Mouse (Mus musculus) olfactory bulb, adult 2 months (tissue): ENCODE results near the gene Sptbn1. TPM values are rescaled to one million over a fixed set of nuclear protein-coding genes. Genes with fewer than 3 reads are reported as not detected.

Source experiments
- H3K27ac ChIP-seq: fragments of 200-500 bp; 2 replicates; pipeline ENCODE4 v1.5.1; 2012; ENCODE audit warnings: low read depth, low read length; ENCODE audit not compliant: insufficient read depth
- H3K4me1 ChIP-seq: fragments of 200-500 bp; 2 replicates; pipeline ENCODE4 v1.6.1; 2012; ENCODE audit warnings: low read length; ENCODE audit not compliant: control insufficient read depth, insufficient read depth
- H3K4me3 ChIP-seq: fragments of 200-500 bp; 2 replicates; pipeline ENCODE4 v1.5.1; 2012; ENCODE audit warnings: mild to moderate bottlenecking, low read depth, low read length, moderate library complexity; ENCODE audit not compliant: insufficient read depth
- CTCF ChIP-seq: fragments of 200-500 bp; IDR thresholded peaks from 2 replicates; pipeline ENCODE4 v1.5.1; 2012; ENCODE audit warnings: low read depth, mild to moderate bottlenecking, low read length, moderate library complexity; ENCODE audit not compliant: insufficient read depth
- POLR2A ChIP-seq: fragments of 200-500 bp; IDR thresholded peaks from 2 replicates; pipeline ENCODE4 v1.6.1; 2012; ENCODE audit warnings: mild to moderate bottlenecking, low read depth, low read length, moderate library complexity; ENCODE audit not compliant: insufficient read depth
- WGBS: fragments of 180-500 bp; shearing (Covaris S2); methylation state at CpG from one replicate; pipeline ENCODE4 v1.1.7; 2018; 5-methylcytosine and 5-hydroxymethylcytosine counted together
- polyA plus RNA-seq: library from polyadenylated mRNA; stranded (reverse); fragments of >200 nt; gene quantifications from 2 replicates; pipeline ENCODE4 v1.2.4, GENCODE M21; 2012; ENCODE audit warnings: low replicate concordance; ENCODE audit not compliant: missing spikeins, insufficient read depth, insufficient read length

The Sptbn1 gene
- polyA plus RNA-seq, 1 experiment: 195 TPM

DNA sequence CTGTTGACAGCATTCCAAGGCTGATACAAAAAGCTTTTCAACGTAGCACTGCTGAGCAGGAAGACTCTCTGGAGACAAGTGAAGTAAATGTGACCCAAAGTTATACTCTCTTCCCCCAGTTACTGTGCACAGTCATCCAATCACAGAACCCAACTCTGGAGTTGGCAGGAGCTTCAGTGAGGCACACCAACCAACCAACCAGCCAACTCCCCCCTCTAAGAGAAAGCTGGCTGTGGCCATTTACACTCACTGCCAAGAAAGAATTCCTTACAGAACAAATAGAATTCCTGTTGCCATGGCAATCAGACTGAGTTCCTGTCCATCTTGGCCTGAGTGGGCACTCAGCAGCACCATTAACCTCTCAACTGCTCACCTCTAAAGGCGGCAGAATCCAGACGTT is 24.4 kb downstream of the Sptbn1 start:
- Histone ChIP-seq H3K4me3 (no peak overlapping the region), H3K4me1 (peaks cover 8% of the 10 kb centered on the region), H3K27ac (no peak overlapping the region)
- WGBS: 21% methylated on average over 3 of the region's 3 CpGs
- TF ChIP-seq POLR2A (no peak), CTCF (no peak)

DNA sequence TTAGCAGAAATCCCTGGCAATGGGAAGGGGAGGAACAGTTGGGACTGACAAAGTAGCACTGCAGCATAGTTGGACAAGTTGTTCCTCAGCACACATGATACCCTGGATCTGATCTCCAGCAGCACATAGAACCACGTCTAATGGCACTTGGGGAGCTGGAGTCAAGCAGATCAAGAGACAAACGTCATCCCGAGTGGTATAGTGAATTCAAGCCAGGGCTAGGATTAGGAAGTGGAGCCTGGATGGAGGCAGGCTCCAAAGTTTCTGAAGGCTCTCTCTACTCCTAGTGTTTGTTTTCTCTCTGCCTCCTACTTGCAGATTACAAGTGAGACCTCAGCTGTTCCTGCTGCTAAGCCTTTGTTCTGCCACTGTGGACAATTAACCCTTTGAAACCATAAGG is 27.1 kb downstream of the Sptbn1 start:
- no peak overlapping the region for H3K27ac ChIP-seq
- WGBS: 26% methylated on average over 3 of the region's 3 CpGs
- no peak for TF ChIP-seq CTCF
- no peak for TF ChIP-seq POLR2A
- H3K4me1 ChIP-seq: peaks cover 9% of the 10 kb centered on the region
- no peak overlapping the region for H3K4me3 ChIP-seq

DNA sequence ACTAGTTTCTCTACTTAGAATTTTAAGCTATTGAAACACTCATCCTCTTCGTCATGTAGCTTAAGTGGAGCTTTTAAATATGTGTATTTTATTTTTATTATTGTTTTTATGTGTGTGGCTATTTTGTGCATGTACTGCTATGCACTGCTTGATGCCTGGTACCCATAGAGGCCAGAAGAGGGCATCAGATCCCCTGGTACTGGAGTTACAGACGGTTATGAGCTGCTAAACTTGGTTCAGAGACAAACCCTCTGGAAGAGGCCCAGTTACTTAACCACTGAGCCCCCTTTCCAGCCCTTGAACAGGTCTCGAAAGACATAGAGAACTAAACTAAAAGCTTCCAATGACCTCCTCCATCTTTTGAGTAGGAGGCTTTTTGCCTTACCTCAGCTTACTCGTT is 30.0 kb downstream of the Sptbn1 start:
- TF ChIP-seq CTCF: no peak
- no peak for TF ChIP-seq POLR2A
- Histone ChIP-seq H3K4me1 (peaks cover 12% of the 10 kb centered on the region), H3K27ac (no peak overlapping the region), H3K4me3 (no peak overlapping the region)
- 72% methylated on average over 4 of the region's 4 CpGs for WGBS

DNA sequence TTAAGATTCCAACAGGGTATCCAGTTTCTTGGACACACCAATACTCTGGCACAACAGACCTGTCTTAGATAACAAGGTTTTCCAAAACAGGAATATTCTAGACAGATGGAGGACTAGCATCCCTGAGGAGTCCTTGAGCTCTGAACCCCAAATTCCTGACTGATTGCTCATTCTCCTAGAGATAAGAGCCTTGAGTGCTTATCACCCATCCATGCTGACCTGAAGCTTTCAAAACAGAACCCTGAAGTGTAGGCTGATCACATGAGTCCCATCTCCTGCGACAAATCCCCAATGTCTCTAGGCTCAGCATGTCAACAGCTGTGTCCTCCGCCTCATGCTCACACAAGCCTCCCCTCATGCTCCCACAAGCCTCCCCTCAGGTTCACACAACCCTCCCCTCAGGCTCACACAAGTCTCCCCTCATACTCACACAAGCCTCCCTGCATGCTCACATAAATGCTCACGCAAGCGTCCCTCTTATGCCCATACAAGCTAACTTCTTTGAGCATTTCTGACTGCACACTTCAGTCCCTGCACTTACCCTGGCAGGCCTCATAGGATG is 31.2 kb downstream of the Sptbn1 start:
- 70% methylated on average over 4 of the region's 4 CpGs for WGBS
- peaks cover 14% of the 10 kb centered on the region for H3K4me1 ChIP-seq
- no peak overlapping the region for H3K4me3 ChIP-seq
- no peak overlapping the region; the same call in 1 of the 2 replicates for H3K27ac ChIP-seq
- no peak for TF ChIP-seq CTCF
- no peak for TF ChIP-seq POLR2A

DNA sequence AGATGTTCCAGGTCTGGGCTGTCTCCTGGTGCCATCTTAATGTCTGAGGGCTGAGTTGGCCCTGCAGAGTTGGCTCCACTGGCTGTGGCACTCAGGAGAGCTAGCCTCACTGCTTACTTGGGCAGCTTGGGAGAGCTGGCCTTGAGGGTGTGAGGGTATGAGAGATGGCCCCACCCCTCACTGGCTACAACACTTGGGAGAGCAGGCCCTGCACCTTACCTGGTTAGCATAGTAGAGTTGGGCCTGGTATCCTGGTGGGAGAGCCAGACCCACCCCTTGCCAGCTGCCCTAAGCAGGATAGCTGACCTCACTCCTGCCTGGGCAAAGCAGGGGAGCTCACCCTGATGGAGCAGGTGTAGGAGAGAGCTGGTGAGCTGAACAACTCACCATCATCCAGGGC is 32.3 kb downstream of the Sptbn1 start:
- Histone ChIP-seq H3K4me1 (peaks cover 14% of the 10 kb centered on the region), H3K27ac (no peak overlapping the region), H3K4me3 (no peak overlapping the region)
- TF ChIP-seq CTCF: no peak
- no peak for TF ChIP-seq POLR2A

DNA sequence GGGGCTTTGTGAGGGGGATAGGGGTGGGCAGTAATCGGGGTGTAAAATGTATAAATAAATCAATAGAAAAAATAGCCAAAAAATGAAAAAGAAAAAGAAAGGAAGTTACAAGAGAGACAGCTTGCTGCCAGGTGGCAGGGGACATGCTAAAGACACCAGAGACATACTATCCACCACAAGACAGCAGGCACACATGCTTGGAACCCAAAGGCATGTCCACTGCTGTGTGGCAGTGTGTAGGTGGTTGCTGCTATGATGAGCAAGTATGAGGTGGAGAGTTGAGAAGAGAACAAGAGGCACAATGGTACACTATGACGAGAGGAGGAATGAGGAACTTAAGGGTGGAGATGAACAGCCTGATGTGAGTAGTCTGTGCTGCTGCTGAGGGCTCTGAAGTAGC is 32.8 kb downstream of the Sptbn1 start:
- WGBS: 75% methylated on average over 2 of the region's 2 CpGs
- no peak overlapping the region for H3K27ac ChIP-seq
- TF ChIP-seq CTCF: no peak
- no peak for TF ChIP-seq POLR2A
- no peak overlapping the region for H3K4me3 ChIP-seq
- peaks cover 16% of the 10 kb centered on the region for H3K4me1 ChIP-seq

DNA sequence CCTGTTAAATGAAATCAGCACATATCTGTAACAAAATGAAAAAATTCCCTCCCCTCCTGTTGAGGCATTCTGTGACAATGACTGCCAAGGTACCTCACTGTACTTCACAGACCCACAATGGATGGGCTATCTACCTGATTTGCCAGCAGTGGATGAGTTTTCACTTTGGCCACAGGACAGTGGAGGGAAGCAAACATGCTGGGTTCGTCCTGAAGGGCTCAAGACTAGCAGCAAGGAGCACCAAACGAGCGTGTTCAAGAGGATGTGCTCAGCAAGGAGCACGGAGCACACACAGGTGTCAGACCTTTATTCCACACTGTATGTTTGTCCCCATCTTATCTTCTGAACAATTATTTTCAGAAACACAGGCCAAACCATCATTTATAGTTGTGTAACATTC is 34.0 kb downstream of the Sptbn1 start:
- no peak overlapping the region for H3K27ac ChIP-seq
- H3K4me3 ChIP-seq: no peak overlapping the region
- peaks cover 16% of the 10 kb centered on the region for H3K4me1 ChIP-seq
- TF ChIP-seq CTCF (no peak), POLR2A (no peak)
- 84% methylated on average over 4 of the region's 4 CpGs for WGBS

DNA sequence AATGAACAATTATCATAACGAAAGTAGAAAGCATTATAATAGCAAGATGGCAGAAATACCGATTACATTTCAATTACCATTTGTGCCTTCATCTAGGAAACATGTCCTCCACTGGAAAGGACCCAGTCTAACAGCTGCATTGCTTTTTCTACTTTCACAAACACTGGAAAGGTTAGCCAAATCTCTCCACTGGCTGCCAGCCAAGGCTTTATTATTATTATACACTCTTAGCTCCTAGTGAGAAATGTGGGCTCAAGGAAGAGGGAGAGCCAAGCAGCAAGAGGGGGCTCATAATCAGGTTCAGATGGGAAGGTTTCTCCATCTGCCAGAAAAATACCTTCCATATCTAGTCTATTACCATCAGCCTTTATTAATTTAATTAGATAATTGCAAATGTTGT is 35.9 kb downstream of the Sptbn1 start:
- Histone ChIP-seq H3K4me1 (peaks cover 16% of the 10 kb centered on the region), H3K4me3 (no peak overlapping the region), H3K27ac (no peak overlapping the region)
- no peak for TF ChIP-seq POLR2A
- TF ChIP-seq CTCF: no peak
- 21% methylated on average over 2 of the region's 2 CpGs for WGBS

DNA sequence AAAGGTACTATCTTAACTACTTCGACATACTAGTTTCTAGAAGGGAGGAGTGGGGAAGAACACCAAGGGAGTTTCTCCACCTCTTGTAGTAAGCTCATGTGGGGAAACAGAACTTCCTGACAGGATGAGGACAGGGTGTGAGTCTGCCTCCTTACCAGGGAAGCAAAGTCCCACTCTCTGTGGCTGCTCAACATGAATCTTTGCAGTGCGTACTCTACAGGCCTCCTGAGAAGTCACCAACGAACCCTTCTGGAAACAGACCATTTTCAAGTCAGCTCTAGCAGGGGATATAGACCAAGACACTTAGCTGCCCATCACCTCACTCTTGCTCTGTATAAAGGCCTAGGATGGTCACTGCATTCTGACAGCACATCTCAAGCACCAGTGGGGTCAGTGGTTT is 36.6 kb downstream of the Sptbn1 start:
- 77% methylated on average over 3 of the region's 3 CpGs for WGBS
- H3K4me1 ChIP-seq: peaks cover 14% of the 10 kb centered on the region
- TF ChIP-seq POLR2A (no peak), CTCF (no peak)
- no peak overlapping the region for H3K27ac ChIP-seq
- H3K4me3 ChIP-seq: no peak overlapping the region

DNA sequence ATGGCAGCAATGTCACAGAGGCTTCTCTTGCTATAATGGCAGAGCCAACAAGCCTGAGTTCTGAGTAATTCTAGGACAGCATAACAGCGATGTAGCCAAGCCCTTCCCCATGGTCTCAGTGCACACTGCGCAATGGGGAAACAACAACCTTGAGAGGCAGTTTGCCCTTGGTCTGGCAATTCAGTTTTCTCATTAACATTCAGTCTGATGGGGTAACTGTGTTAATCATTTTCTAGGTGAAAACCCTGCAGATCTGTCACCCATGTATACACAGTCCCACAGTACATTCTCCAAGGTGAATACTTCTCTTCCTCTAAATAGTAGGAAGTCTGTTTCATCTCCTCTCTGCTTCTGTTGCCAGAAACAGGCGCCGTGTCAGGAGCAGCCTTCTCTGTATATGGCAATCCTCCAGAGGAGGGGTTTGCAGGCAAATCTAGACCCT is 37.6 kb downstream of the Sptbn1 start:
- Histone ChIP-seq H3K27ac (peak overlapping the region; percentile 72), H3K4me1 (peaks cover 9% of the 10 kb centered on the region), H3K4me3 (no peak overlapping the region)
- no peak for TF ChIP-seq CTCF
- TF ChIP-seq POLR2A: no peak
- WGBS: 36% methylated on average over 4 of the region's 4 CpGs
